Mouse (Mus musculus) heart, postnatal 0 days (tissue): ENCODE measurements around the gene Wdr25. TPM values are rescaled to one million over a fixed set of nuclear protein-coding genes. Genes with fewer than 3 reads are reported as not detected.
A peak's percentile ranks its signal among the peaks of the same experiment; 100 is the strongest.

Experiments used
- ATAC-seq: fragments of 200-750 bp; cut with Nextera tagmentation; 2 replicates; pipeline ENCODE4 v1.8.0; 2017; ENCODE audit warnings: low read depth, moderate number of reproducible peaks, moderate library complexity; ENCODE audit not compliant: insufficient read depth
- DNase-seq: peaks from one replicate; pipeline ENCODE4 v3.0.0-alpha.2; 2016; ENCODE audit warnings: low spot score
- H3K27ac ChIP-seq: fragments of 300-500 bp; sonication (generic); 2 replicates; pipeline ENCODE4 v1.5.1; 2014; ENCODE audit warnings: low read depth, mild to moderate bottlenecking
- H3K27me3 ChIP-seq: fragments of 300-500 bp; sonication (generic); 2 replicates; pipeline ENCODE4 v1.6.1; 2014; ENCODE audit warnings: low read length, mixed read lengths; ENCODE audit not compliant: control insufficient read depth, insufficient read depth
- H3K36me3 ChIP-seq: fragments of 300-500 bp; sonication (generic); replicated peaks from 2 replicates; pipeline ENCODE4 v1.6.1; 2014; ENCODE audit warnings: low read length, mixed read lengths; ENCODE audit not compliant: control insufficient read depth, insufficient read depth
- H3K4me1 ChIP-seq: fragments of 300-500 bp; sonication (generic); 2 replicates; pipeline ENCODE4 v1.6.1; 2014; ENCODE audit warnings: antibody characterized with exemption; ENCODE audit not compliant: control insufficient read depth, insufficient read depth
- H3K4me2 ChIP-seq: fragments of 300-500 bp; sonication (generic); 2 replicates; pipeline ENCODE4 v1.6.1; 2014; ENCODE audit warnings: low read depth, mild to moderate bottlenecking, low read length, moderate library complexity
- H3K4me3 ChIP-seq: fragments of 300-500 bp; sonication (generic); 2 replicates; pipeline ENCODE4 v1.5.1; 2014; ENCODE audit warnings: low read depth, low read length
- H3K9ac ChIP-seq: fragments of 300-500 bp; sonication (generic); replicated peaks from 2 replicates; pipeline ENCODE4 v1.6.1; 2014; ENCODE audit warnings: low read depth, low read length, mixed read lengths
- H3K9me3 ChIP-seq: fragments of 300-500 bp; sonication (generic); replicated peaks from 2 replicates; pipeline ENCODE4 v1.6.1; 2016; ENCODE audit warnings: low read length; ENCODE audit not compliant: control insufficient read depth
- CTCF ChIP-seq: IDR thresholded peaks from 2 replicates; pipeline ENCODE4 v1.5.1; 2016; ENCODE audit warnings: antibody characterized with exemption, control low read depth, low read depth
- EP300 ChIP-seq: IDR thresholded peaks from 2 replicates; pipeline ENCODE4 v1.6.1; 2016; ENCODE audit warnings: antibody characterized with exemption, low read depth
- WGBS: fragments of 180-500 bp; shearing (Covaris S2); extraction: QIAGEN DNeasy Blood & Tissue Kit; methylation state at CpG from one replicate; pipeline ENCODE4 v1.1.7; 2014; 5-methylcytosine and 5-hydroxymethylcytosine counted together
- polyA plus RNA-seq: library from polyadenylated mRNA; unstranded; fragments of >200 nt; fragmentation: Nextera tagmentation; extraction: Ambion mirVana; gene quantifications from 2 replicates; pipeline ENCODE4 v1.2.1, GENCODE M21; 2015
- total RNA-seq: library from RNA; depleted of rRNA; stranded (reverse); fragments of >200 nt; gene quantifications from 2 replicates; pipeline ENCODE4 v1.2.3, GENCODE M21; 2014; ENCODE audit warnings: low replicate concordance

Wdr25 gene
- total and polyA plus RNA-seq, 2 experiments from 2014 or later: 3.5 to 3.9 TPM

GRCm38 (mm10) chr12:108987448-108987847 lies 94.0 kb downstream of the Wdr25 start:
- TF ChIP-seq EP300 (no peak), CTCF (no peak)
- ATAC-seq (no peak), DNase-seq (no peak)
- Histone ChIP-seq H3K36me3 (no peaks in the 10 kb centered on the region), H3K4me2 (no peak overlapping the region), H3K4me3 (no peak overlapping the region), H3K9me3 (no peaks in the 10 kb centered on the region), H3K4me1 (no peaks in the 10 kb centered on the region), H3K27ac (no peak overlapping the region), H3K9ac (no peak overlapping the region), H3K27me3 (no peaks in the 10 kb centered on the region)
- 87% methylated on average over 9 of the region's 9 CpGs for WGBS

GRCm38 (mm10) chr12:108990425-108990824 lies 97.0 kb downstream of the Wdr25 start:
- WGBS: 57% methylated on average over 9 of the region's 9 CpGs
- no peak overlapping the region for H3K9ac ChIP-seq

GRCm38 (mm10) chr12:108993046-108993445 lies 99.6 kb downstream of the Wdr25 start:
- DNase-seq: no peak
- H3K9ac ChIP-seq: no peak overlapping the region
- H3K4me3 ChIP-seq: no peak overlapping the region
- H3K9me3 ChIP-seq: no peaks in the 10 kb centered on the region
- no peaks in the 10 kb centered on the region for H3K27me3 ChIP-seq
- no peak overlapping the region for H3K4me2 ChIP-seq
- H3K36me3 ChIP-seq: no peaks in the 10 kb centered on the region
- no peak for ATAC-seq
- WGBS: 62% methylated on average over 2 of the region's 2 CpGs
- TF ChIP-seq EP300 (no peak), CTCF (no peak)
- H3K4me1 ChIP-seq: no peaks in the 10 kb centered on the region
- no peak overlapping the region for H3K27ac ChIP-seq

More at GRCm38 (mm10) chr12:108990425-108990824, 97.0 kb downstream of the Wdr25 start:
- no peak for TF ChIP-seq CTCF
- no peak for TF ChIP-seq EP300
- H3K27ac ChIP-seq: no peak overlapping the region
- H3K9me3 ChIP-seq: no peaks in the 10 kb centered on the region
- no peak for DNase-seq
- H3K4me2 ChIP-seq: no peak overlapping the region
- H3K4me1 ChIP-seq: no peaks in the 10 kb centered on the region
- no peaks in the 10 kb centered on the region for H3K27me3 ChIP-seq
- ATAC-seq: no peak
- no peak overlapping the region for H3K4me3 ChIP-seq
- no peaks in the 10 kb centered on the region for H3K36me3 ChIP-seq

GRCm38 (mm10) chr12:108994436-108995031 lies 101.1 kb downstream of the Wdr25 start:
- H3K9ac ChIP-seq: no peak overlapping the region
- no peaks in the 10 kb centered on the region for H3K36me3 ChIP-seq
- no peaks in the 10 kb centered on the region for H3K27me3 ChIP-seq
- no peak overlapping the region for H3K4me3 ChIP-seq
- ATAC-seq (peak; percentile 75), DNase-seq (peak; percentile 67)
- TF ChIP-seq EP300: no peak
- TF ChIP-seq CTCF: 0 out of 2 replicates have a peak, but pooled peaks have one; percentile 11
- H3K27ac ChIP-seq: no peak overlapping the region
- H3K9me3 ChIP-seq: no peaks in the 10 kb centered on the region
- H3K4me1 ChIP-seq: no peaks in the 10 kb centered on the region
- H3K4me2 ChIP-seq: peak overlapping the region; percentile 45; the same call in 1 of the 2 replicates
- WGBS: 6% methylated on average over 19 of the region's 19 CpGs

- Histone ChIP-seq H3K27me3 (no peaks in the 10 kb centered on the region), H3K9me3 (no peaks in the 10 kb centered on the region), H3K4me2 (no peak overlapping the region), H3K9ac (no peak overlapping the region), H3K4me1 (no peaks in the 10 kb centered on the region), H3K36me3 (no peaks in the 10 kb centered on the region), H3K27ac (no peak overlapping the region), H3K4me3 (no peak overlapping the region)
- ATAC-seq (no peak), DNase-seq (no peak)
- WGBS: 68% methylated on average over 12 of the region's 12 CpGs
- TF ChIP-seq EP300 (no peak), CTCF (no peak)
These were observed 102.7 kb downstream of the Wdr25 start for GRCm38 (mm10) chr12:108995976-108996636.

- no peaks in the 10 kb centered on the region for H3K36me3 ChIP-seq
- ATAC-seq (no peak), DNase-seq (no peak)
- H3K27me3 ChIP-seq: no peaks in the 10 kb centered on the region
- no peaks in the 10 kb centered on the region for H3K9me3 ChIP-seq
- TF ChIP-seq CTCF (no peak), EP300 (no peak)
- no peaks in the 10 kb centered on the region for H3K4me1 ChIP-seq
- H3K27ac ChIP-seq: no peak overlapping the region
- 70% methylated on average over 8 of the region's 8 CpGs for WGBS
- no peak overlapping the region for H3K4me2 ChIP-seq
- H3K4me3 ChIP-seq: no peak overlapping the region
- no peak overlapping the region for H3K9ac ChIP-seq
These were observed 103.8 kb downstream of the Wdr25 start for GRCm38 (mm10) chr12:108997249-108997648.
